8 mouse cellular contexts compared by ENCODE assay signal in the genomic region with DNA sequence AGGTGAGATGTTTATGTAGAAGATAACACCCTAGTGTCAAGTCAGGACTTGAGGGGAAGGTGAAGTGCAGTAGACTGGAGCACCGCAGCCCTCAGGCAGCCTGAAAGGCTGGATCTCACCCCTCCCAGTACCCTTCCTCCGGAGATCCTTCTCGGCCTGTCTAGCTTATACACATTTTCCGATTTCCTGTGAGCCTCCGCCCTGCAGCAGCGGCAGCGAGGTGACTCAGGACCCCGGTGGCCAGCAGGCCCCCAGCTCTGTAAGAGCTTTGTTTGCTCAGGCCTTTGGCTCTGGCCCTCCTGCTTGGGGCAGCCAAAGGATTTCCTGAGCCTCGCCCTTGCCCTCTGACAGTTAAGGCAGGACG. TPM values are rescaled to one million over a fixed set of nuclear protein-coding genes. Genes with fewer than 3 reads are reported as not detected.
A peak's percentile ranks its signal among the peaks of the same experiment; 100 is the strongest.
DNase-seq lines count a peak whose midpoint lies in the region; ATAC-seq and TF ChIP-seq lines count a peak whose summit lies in the region.

No protein-coding gene starts in this region.

- H3K4me1 ChIP-seq in embryonic facial prominence, embryonic 10.5 days: peaks cover 41% of the 10 kb centered on the region
- peaks cover 19% of the 10 kb centered on the region for H3K4me1 ChIP-seq in limb, embryonic 13.5 days
- H3K4me1 ChIP-seq in neural tube, embryonic 13.5 days (replicated peaks): peaks cover 17% of the 10 kb centered on the region

- TF ChIP-seq CTCF in C2C12 (IDR thresholded peaks at IDR 0.05; ENCODE audit: control insufficient read depth, insufficient read depth, insufficient read length): no peak

- no peak; the same call in 1 of the 2 replicates for ATAC-seq in limb, embryonic 13.5 days (ENCODE audit: low FRiP score, low read depth)
- ATAC-seq in neural tube, embryonic 13.5 days (ENCODE audit: low read depth): no peak

- H3K9me3 ChIP-seq in embryonic facial prominence, embryonic 10.5 days: no peaks in the 10 kb centered on the region
- no peaks in the 10 kb centered on the region for H3K9me3 ChIP-seq in limb, embryonic 13.5 days
- no peaks in the 10 kb centered on the region for H3K9me3 ChIP-seq in neural tube, embryonic 13.5 days

- H3K79me2 ChIP-seq in C2C12 (ENCODE audit: control insufficient read depth, insufficient read depth): peaks cover 1% of the 10 kb centered on the region

- H3K36me3 ChIP-seq in C2C12 (ENCODE audit: control insufficient read depth, insufficient read depth): peaks cover 14% of the 10 kb centered on the region
- H3K36me3 ChIP-seq in embryonic facial prominence, embryonic 10.5 days (replicated peaks): peaks cover 35% of the 10 kb centered on the region
- peaks cover 17% of the 10 kb centered on the region for H3K36me3 ChIP-seq in limb, embryonic 13.5 days
- peaks cover 8% of the 10 kb centered on the region for H3K36me3 ChIP-seq in neural tube, embryonic 13.5 days

- H3K27ac ChIP-seq in embryonic facial prominence, embryonic 10.5 days (replicated peaks): peak overlapping the region; percentile 89
- H3K27ac ChIP-seq in limb, embryonic 13.5 days: peak overlapping the region; percentile 86
- no peak overlapping the region for H3K27ac ChIP-seq in neural tube, embryonic 13.5 days (replicated peaks)

- H3ac ChIP-seq in C2C12 (ENCODE audit: control insufficient read depth, insufficient read length, low read depth): peak overlapping the region; percentile 1

- H3K9ac ChIP-seq in limb, embryonic 13.5 days: peak overlapping the region; percentile 75
- peak overlapping the region; percentile 54; the same call in 1 of the 2 replicates for H3K9ac ChIP-seq in neural tube, embryonic 13.5 days

- no peaks in the 10 kb centered on the region for H3K27me3 ChIP-seq in C2C12 (ENCODE audit: control insufficient read depth, insufficient read depth, insufficient read length)
- H3K27me3 ChIP-seq in embryonic facial prominence, embryonic 10.5 days (replicated peaks; ENCODE audit: low read depth, poor library complexity, severe bottlenecking): no peaks in the 10 kb centered on the region
- H3K27me3 ChIP-seq in limb, embryonic 13.5 days: no peaks in the 10 kb centered on the region
- no peaks in the 10 kb centered on the region for H3K27me3 ChIP-seq in neural tube, embryonic 13.5 days

- H3K4me2 ChIP-seq in limb, embryonic 13.5 days (replicated peaks): peak overlapping the region; percentile 93
- peak overlapping the region; percentile 83 for H3K4me2 ChIP-seq in neural tube, embryonic 13.5 days

- 14% methylated on average over 10 of the region's 10 CpGs for whole genome bisulfite sequencing in embryonic facial prominence, embryonic 10.5 days
- whole genome bisulfite sequencing in limb, embryonic 13.5 days: 17% methylated on average over 10 of the region's 10 CpGs
- WGBS in neural tube, embryonic 13.5 days: 23% methylated on average over 10 of the region's 10 CpGs

- peak overlapping the region; percentile 56 for H3K4me3 ChIP-seq in C2C12 (ENCODE audit: insufficient read depth, poor library complexity, severe bottlenecking)
- peak overlapping the region; percentile 68 for H3K4me3 ChIP-seq in embryonic facial prominence, embryonic 10.5 days
- H3K4me3 ChIP-seq in limb, embryonic 13.5 days: peak overlapping the region; percentile 63
- H3K4me3 ChIP-seq in neural tube, embryonic 13.5 days: peak overlapping the region; percentile 45; the same call in 1 of the 2 replicates

- DNase-seq in embryonic facial prominence, embryonic 10.5 days (ENCODE audit: low spot score): peak; percentile 44
- DNase-seq in heart, postnatal 10 days: peak; percentile 53 to 57
- DNase-seq in ovary, postnatal 10 days (ENCODE audit: low spot score): no peak
- no peak for DNase-seq in right cerebral cortex, postnatal 4 days
- no peak for DNase-seq in frontal cortex, postnatal 14 days (ENCODE audit: low spot score in 2 of 2)

- H3K79me3 ChIP-seq in C2C12 (ENCODE audit: low read depth): no peaks in the 10 kb centered on the region

- intact Hi-C loops in heart, postnatal 10 days (cut with DNase I): loop anchor here (2.0 to 5.0 kb wide), 3 partner anchors 14 to 84 kb away; a partner anchor contains a TSS

TF ChIP-seq in C2C12, 6 proteins besides CTCF, POLR2A, EP300 and RAD21:
- no peak for TF ChIP-seq MYOD1 (IDR thresholded peaks at IDR 0.05; ENCODE audit: control insufficient read depth, insufficient read length, low read depth)
- TF ChIP-seq USF1 (IDR thresholded peaks at IDR 0.05; ENCODE audit: low read depth): no peak
- TF ChIP-seq CEBPB (IDR thresholded peaks at IDR 0.05; ENCODE audit: low read depth): no peak
- no peak for TF ChIP-seq MYOG (IDR thresholded peaks at IDR 0.05; ENCODE audit: control insufficient read depth, extremely low read depth, insufficient read length)
- no peak for TF ChIP-seq MAX (IDR thresholded peaks at IDR 0.05)

RNA-seq across cellular contexts. Expression of a gene that starts 0.8 kb away (rescaled TPM):
- polyA plus RNA-seq in C2C12 (2012; fragmentation: generic; extraction: Trizol): 5.5 TPM
- polyA plus RNA-seq in embryonic facial prominence, embryonic 10.5 days (2016; fragmentation: Nextera tagmentation; extraction: Ambion mirVana): 12.7 and 13.9 TPM in 2 replicates
- 10 to 100 TPM; 11.4 to 12.9 TPM for total RNA-seq in heart, postnatal 10 days (2021)
- 8.6 and 10.0 TPM in 2 replicates for polyA plus RNA-seq in limb, embryonic 13.5 days (2015; fragmentation: Nextera tagmentation; extraction: Ambion mirVana)
- polyA plus RNA-seq in neural tube, embryonic 13.5 days (2015; fragmentation: Nextera tagmentation; extraction: Ambion mirVana): 1.8 and 2.7 TPM in 2 replicates

RNA-seq across cellular contexts. Expression of a gene that starts 15.1 kb away (rescaled TPM):
- 31.5 TPM for polyA plus RNA-seq in C2C12 (2012; fragmentation: generic; extraction: Trizol)
- polyA plus RNA-seq in embryonic facial prominence, embryonic 10.5 days (2016; fragmentation: Nextera tagmentation; extraction: Ambion mirVana): 35.2 and 37.7 TPM in 2 replicates
- 1 to 10 TPM; 7.5 to 7.8 TPM for total RNA-seq in heart, postnatal 10 days (2021)
- polyA plus RNA-seq in limb, embryonic 13.5 days (2015; fragmentation: Nextera tagmentation; extraction: Ambion mirVana): 25.3 and 27.9 TPM in 2 replicates
- 26.5 and 32.5 TPM in 2 replicates for polyA plus RNA-seq in neural tube, embryonic 13.5 days (2015; fragmentation: Nextera tagmentation; extraction: Ambion mirVana)

RNA-seq across cellular contexts. Expression of a gene that starts 21.2 kb away (rescaled TPM):
- polyA plus RNA-seq in C2C12 (2012; fragmentation: generic; extraction: Trizol): 312 TPM
- 870 and 873 TPM in 2 replicates for polyA plus RNA-seq in embryonic facial prominence, embryonic 10.5 days (2016; fragmentation: Nextera tagmentation; extraction: Ambion mirVana)
- 100 to 1,000 TPM; 131 to 149 TPM for total RNA-seq in heart, postnatal 10 days (2021)
- 514 and 554 TPM in 2 replicates for polyA plus RNA-seq in limb, embryonic 13.5 days (2015; fragmentation: Nextera tagmentation; extraction: Ambion mirVana)
- 338 and 380 TPM in 2 replicates for polyA plus RNA-seq in neural tube, embryonic 13.5 days (2015; fragmentation: Nextera tagmentation; extraction: Ambion mirVana)

RNA-seq across cellular contexts. Expression of a gene that starts 29.6 kb away (rescaled TPM):
- polyA plus RNA-seq in C2C12 (2012; fragmentation: generic; extraction: Trizol): 16.4 TPM
- 29.4 and 32.9 TPM in 2 replicates for polyA plus RNA-seq in embryonic facial prominence, embryonic 10.5 days (2016; fragmentation: Nextera tagmentation; extraction: Ambion mirVana)
- 10 to 100 TPM in 1 of 2 experiments, 1 to 10 TPM in 1; 9.1 to 11.6 TPM for total RNA-seq in heart, postnatal 10 days (2021)
- 40.4 and 42.5 TPM in 2 replicates for polyA plus RNA-seq in limb, embryonic 13.5 days (2015; fragmentation: Nextera tagmentation; extraction: Ambion mirVana)
- polyA plus RNA-seq in neural tube, embryonic 13.5 days (2015; fragmentation: Nextera tagmentation; extraction: Ambion mirVana): 49.6 and 53.5 TPM in 2 replicates

RNA-seq across cellular contexts. Expression of a gene that starts 46.1 kb away (rescaled TPM):
- 7.2 TPM for polyA plus RNA-seq in C2C12 (2012; fragmentation: generic; extraction: Trizol)
- polyA plus RNA-seq in embryonic facial prominence, embryonic 10.5 days (2016; fragmentation: Nextera tagmentation; extraction: Ambion mirVana): 7.1 and 7.4 TPM in 2 replicates
- 10 to 100 TPM; 25.7 to 26.7 TPM for total RNA-seq in heart, postnatal 10 days (2021)
- 11.2 and 12.5 TPM in 2 replicates for polyA plus RNA-seq in limb, embryonic 13.5 days (2015; fragmentation: Nextera tagmentation; extraction: Ambion mirVana)
- polyA plus RNA-seq in neural tube, embryonic 13.5 days (2015; fragmentation: Nextera tagmentation; extraction: Ambion mirVana): 11.8 and 12.8 TPM in 2 replicates

Comparison
In these comparisons a context has a peak if more than half of its experiments do, and no peak if none do; other contexts are left out.
1. DNase-seq: peak in embryonic facial prominence, embryonic 10.5 days (single experiment) and heart, postnatal 10 days (2 of 2); none in ovary, postnatal 10 days (single experiment), right cerebral cortex, postnatal 4 days (single experiment) and frontal cortex, postnatal 14 days (0 of 2).
2. Peak in every context shown above with its lines, with median percentiles within 50 percentile points of each other: H3K4me3 ChIP-seq.